ENCODE assay signal across 8 mouse cellular contexts in genomic region chr3:73134316-73134715, GRCm38 (mm10).
DNase-seq lines count a peak whose midpoint lies in the region; ATAC-seq and TF ChIP-seq lines count a peak whose summit lies in the region.

No protein-coding gene starts in this region.

- H3K4me1 ChIP-seq in liver, adult 2 months (ENCODE audit: control insufficient read depth, insufficient read depth, low read length): no peaks in the 10 kb centered on the region
- no peaks in the 10 kb centered on the region for H3K4me1 ChIP-seq in liver, embryonic 12.5 days
- H3K4me1 ChIP-seq in small intestine, adult 2 months (ENCODE audit: control insufficient read depth, insufficient read depth, insufficient read length, low read length): no peaks in the 10 kb centered on the region

- no peak overlapping the region for H3K27ac ChIP-seq in liver, adult 2 months (replicated peaks; ENCODE audit: insufficient read depth, low read depth, low read length)
- H3K27ac ChIP-seq in liver, embryonic 12.5 days: no peak overlapping the region
- no peak overlapping the region for H3K27ac ChIP-seq in small intestine, adult 2 months (ENCODE audit: insufficient read depth, low read depth, low read length)

- peak; percentile 89 for TF ChIP-seq CTCF in liver, adult 2 months (IDR thresholded peaks at IDR 0.05; ENCODE audit: low read depth, low read length)
- peak; percentile 50; the same call in 1 of the 2 replicates for TF ChIP-seq CTCF in small intestine, adult 2 months (IDR thresholded peaks at IDR 0.05; ENCODE audit: extremely low read depth, insufficient read length, insufficient replicate concordance, low read depth, low read length)

- no peak overlapping the region for H3K9ac ChIP-seq in liver, adult 2 months (ENCODE audit: low read depth, low read length)
- H3K9ac ChIP-seq in liver, embryonic 12.5 days: no peak overlapping the region

- H3K27me3 ChIP-seq in liver, adult 2 months (ENCODE audit: control insufficient read depth, insufficient read depth, low read length): no peaks in the 10 kb centered on the region
- H3K27me3 ChIP-seq in liver, embryonic 12.5 days (replicated peaks): no peaks in the 10 kb centered on the region
- no peaks in the 10 kb centered on the region for H3K27me3 ChIP-seq in small intestine, adult 2 months (ENCODE audit: control insufficient read depth, insufficient read depth, low read length)

- H3K4me3 ChIP-seq in liver, adult 2 months (ENCODE audit: insufficient read depth, low read depth, low read length): no peak overlapping the region
- no peak overlapping the region for H3K4me3 ChIP-seq in liver, embryonic 12.5 days
- no peak overlapping the region for H3K4me3 ChIP-seq in small intestine, adult 2 months (ENCODE audit: low read depth, low read length)

- ATAC-seq in liver, embryonic 12.5 days: no peak
- ATAC-seq in erythroid progenitor cell, adult 5-6 weeks (replicated peaks; ENCODE audit: low FRiP score, poor library complexity, severe bottlenecking): no peak

- H3K9me3 ChIP-seq in liver, embryonic 12.5 days (replicated peaks): no peaks in the 10 kb centered on the region

- H3K4me2 ChIP-seq in liver, embryonic 12.5 days: no peak overlapping the region

- no peaks in the 10 kb centered on the region for H3K36me3 ChIP-seq in liver, adult 2 months (ENCODE audit: control insufficient read depth, insufficient read depth, low read length)
- H3K36me3 ChIP-seq in liver, embryonic 12.5 days: no peaks in the 10 kb centered on the region
- H3K36me3 ChIP-seq in small intestine, adult 2 months (ENCODE audit: control insufficient read depth, insufficient read depth, low read length): no peaks in the 10 kb centered on the region

- DNase-seq in adrenal gland, postnatal 14 days: peak; percentile 43
- DNase-seq in adrenal gland, postnatal 4 days (ENCODE audit: low spot score in 2 of 2): no peak
- peak; percentile 64 for DNase-seq in liver, adult 2 months (ENCODE audit: extremely low read depth, low read depth, low spot score)
- DNase-seq in cerebellum, postnatal 36 days: peak; percentile 34 to 38
- DNase-seq in layer of hippocampus, postnatal 25 days (ENCODE audit: extremely low spot score in 1 of 2, low spot score in 1 of 2): peak; percentile 35 to 72

- no peak for TF ChIP-seq POLR2A in liver, adult 2 months (IDR thresholded peaks at IDR 0.05; ENCODE audit: extremely low read depth, insufficient read depth, low read length)
- no peak for TF ChIP-seq POLR2A in small intestine, adult 2 months (IDR thresholded peaks at IDR 0.05; ENCODE audit: low read depth, low read length)

- no peaks in the 10 kb centered on the region for H3K79me2 ChIP-seq in liver, adult 2 months (ENCODE audit: control insufficient read depth, insufficient read depth, low read length)

- WGBS in liver, adult 2 months: 3% methylated on average over 9 of the region's 9 CpGs
- WGBS in liver, embryonic 12.5 days (ENCODE audit: insufficient replicate concordance): 5% methylated on average over 9 of the region's 9 CpGs
- WGBS in small intestine, adult 2 months: 5% methylated on average over 9 of the region's 9 CpGs

Comparison
In these comparisons a context has a peak if more than half of its experiments do, and no peak if none do; other contexts are left out.
1. DNase-seq: peak in adrenal gland, postnatal 14 days (single experiment), liver, adult 2 months (single experiment), cerebellum, postnatal 36 days (2 of 2) and layer of hippocampus, postnatal 25 days (2 of 2); none in adrenal gland, postnatal 4 days (0 of 2).